Mouse (Mus musculus) left cerebral cortex, adult 11 months (tissue): Measurements from ENCODE around the gene Mboat7.
A peak's percentile ranks its signal among the peaks of the same experiment; 100 is the strongest.

Source experiments
- DNase-seq: peaks from one replicate; pipeline ENCODE4 v3.0.0; 2022; ENCODE audit warnings: low spot score

Gene Mboat7

DNA sequence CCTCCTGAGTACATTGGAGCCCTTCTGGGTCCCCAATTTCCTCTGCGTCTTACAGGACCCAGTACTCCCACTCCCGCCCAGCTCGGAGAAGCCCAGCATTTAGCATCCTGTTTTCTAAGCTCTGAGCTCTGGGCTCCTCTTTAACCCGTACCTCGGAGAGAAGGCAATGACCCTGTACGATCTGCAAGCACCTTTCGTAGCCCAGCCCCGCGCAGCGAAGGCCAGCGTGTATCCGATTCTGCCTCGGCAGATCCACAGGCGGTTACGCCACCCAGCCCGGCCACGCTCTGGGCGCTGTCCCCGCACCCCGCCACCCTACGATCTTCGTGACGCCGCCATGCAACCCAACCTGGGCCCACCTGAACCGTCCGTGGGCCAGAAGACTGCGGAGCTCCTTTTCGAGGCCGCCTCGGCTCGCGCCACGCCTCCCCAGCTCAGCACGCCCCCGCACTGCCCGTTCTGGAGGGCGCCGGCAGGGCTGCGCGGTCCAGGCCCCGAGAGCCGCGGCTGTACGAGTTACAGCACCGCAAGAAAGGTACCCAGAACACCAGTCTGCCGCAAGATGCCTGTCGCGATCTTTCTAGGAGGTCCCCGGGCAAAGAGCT is 839 bp downstream of the Mboat7 start, which contains the start of gene Tsen34:
TSS of gene Tsen34 (plus strand) at position 482 of the 605 bp plus-strand sequence.
- no peak for DNase-seq

DNA sequence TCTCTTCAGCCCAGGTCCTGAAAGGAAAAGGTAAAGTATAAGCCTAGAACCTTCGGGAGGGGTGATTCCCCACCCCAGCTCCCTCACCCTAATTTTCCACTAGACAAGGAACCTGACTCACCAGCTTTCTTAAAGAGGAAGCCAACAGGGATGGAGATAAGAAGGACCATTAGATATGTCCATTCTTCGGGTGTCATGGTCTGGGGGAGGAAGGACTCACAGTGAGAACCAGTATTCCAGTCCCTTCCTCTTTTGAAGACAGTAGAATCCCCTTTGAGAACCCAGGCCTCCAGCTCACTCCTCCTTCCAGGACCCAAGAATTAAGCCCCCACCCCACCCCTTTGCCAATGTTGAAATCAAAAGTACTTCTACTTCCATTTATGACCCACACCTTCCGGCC is 1.4 kb downstream of the Mboat7 start:
- DNase-seq: no peak

DNA sequence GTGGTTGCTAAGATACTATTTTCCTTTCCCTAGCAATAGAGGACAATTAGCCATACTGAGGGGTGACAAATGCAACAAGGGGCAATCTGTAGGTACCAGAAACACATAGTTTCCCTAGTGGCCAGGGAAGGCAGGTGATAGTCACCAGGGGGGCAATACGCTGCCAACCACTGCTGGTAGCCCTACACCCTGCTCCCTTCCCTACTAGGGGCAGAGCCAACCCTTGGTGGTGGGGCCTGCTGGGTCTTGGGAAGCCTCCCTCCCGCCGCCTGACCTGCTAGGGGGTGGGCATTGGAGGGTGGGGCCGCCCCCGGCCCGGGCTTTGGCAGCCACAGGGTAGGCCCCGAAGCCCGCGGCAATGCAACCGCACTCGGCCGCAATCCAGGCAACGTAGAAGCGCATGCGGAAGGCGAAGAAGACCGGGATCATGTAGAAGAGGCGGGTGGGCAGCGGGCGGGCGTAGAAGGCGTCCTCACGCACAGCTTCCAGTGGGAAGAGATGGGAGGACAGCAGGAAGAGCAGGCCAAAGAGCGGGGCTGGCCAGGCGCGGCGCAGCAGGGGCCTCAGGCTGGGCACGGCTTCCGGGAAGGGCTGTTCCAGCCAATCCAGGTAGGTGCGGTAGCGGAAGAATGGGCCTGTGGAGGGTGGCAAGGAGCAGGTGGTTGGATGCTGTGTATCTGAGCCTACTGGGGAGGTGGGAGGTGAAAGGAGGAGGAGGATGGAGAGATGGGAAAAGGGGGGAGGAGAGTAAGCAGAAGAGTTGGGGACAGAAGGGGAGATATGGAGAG is 7.7 kb downstream of the Mboat7 start:
- DNase-seq: no peak

DNA sequence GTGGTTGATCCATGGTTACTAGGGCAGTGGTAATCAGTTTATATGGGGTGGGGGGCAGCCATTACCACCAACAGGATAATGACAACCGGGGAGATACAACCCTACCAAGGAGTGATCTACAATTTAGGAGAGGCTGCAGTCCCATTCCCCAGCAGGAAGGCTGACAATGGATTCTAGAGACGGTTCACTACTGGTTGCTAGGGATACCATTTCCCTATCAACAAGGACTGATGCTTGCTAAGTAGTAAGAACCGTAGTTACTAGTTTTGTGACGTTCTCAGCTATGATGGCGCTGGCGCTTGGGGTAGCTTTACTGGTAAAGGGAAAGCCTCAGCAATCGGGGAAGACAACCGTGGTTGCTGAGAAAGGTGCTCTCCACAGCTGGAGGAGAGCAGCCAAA is 8.6 kb downstream of the Mboat7 start:
- DNase-seq: no peak

DNA sequence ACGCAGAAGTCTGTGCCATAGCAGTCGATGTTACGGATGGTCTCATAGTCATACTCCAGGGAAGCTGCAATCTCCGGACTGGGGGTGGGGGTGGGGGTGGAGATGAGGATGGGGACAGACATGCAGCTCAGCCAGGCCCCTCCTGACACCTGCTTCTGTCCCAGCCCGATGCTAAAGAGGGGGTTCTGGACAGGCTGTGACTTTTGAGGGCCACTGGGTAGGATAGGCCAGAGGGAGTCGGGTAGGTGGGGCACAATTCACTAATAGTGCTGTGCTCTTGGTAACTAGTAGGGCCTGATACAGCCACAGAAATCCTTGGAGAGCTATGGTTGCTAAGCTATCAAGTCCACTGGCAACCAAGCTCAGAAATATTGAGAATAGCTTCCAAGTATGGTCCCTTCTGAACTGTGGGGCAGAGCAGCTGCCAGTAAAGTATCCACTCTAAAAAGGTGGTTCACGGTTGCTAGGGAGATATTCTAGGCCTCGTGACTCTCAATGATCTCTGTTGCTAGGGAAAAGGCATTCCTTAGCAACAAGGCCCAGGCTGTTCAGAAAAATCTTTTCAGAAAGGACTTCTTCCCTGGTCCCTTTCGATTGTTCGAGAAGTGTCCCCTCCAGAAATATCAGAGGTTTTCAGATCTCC is 9.3 kb downstream of the Mboat7 start:
- DNase-seq: no peak

DNA sequence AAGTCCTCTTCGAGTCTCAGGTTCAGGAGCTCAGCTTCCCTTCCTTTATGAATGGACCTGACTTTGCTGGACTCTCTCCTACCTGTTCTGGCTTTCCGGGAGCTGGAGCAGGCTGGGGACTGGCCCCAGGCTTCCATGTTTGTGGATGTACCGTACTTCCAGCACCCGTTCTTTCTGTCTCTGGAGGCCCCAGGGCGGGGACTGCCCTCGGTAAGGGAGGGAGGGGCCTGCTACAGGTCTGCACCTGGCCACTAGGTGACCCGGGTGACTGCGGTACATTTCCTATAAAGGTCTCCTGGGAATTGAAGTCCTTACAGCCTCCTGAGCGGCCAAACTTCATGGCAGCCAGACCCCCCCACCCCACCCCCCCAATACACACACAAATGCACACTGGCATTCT is 16.0 kb downstream of the Mboat7 start, which contains the start of gene Tmc4:
TSS of gene Tmc4 (minus strand) at position 212 of the 400 bp plus-strand sequence.
- no peak for DNase-seq

DNA sequence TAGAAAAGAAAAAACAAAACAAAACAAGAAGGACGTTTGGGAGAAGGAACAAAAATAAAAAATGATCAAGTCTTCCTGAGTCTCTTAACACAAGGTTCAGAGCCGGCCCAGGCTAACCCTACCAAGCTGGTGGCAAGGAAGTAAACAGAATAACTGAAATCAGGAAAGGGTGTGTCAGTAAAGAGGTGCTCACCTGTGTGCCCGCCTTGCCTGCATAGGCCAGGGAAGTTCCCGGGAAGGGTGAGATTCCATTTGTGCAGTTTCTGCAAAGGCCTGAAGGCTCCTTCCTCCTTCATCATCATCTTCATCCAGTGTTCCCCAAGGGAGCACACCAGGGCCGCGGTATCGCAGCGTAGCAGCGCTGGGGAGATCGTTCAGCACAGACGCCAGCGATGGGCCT is 17.0 kb downstream of the Mboat7 start:
- no peak for DNase-seq

DNA sequence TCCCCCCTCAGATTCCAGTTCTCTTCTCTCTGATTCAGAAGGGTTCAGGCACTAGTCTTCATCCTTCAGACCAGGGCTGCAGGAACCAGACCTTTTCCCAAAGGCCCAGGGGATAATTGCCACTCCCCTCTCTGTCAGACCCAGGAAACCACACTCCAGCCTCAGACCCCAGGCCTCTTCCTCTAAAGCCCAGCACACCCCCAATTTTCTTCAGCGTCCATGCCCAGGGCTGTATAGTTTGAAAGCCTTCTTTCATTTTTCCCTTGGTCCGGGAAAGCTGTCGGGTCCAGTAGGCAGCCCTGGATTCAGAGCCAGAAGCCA is 18.1 kb downstream of the Mboat7 start:
- no peak for DNase-seq

DNA sequence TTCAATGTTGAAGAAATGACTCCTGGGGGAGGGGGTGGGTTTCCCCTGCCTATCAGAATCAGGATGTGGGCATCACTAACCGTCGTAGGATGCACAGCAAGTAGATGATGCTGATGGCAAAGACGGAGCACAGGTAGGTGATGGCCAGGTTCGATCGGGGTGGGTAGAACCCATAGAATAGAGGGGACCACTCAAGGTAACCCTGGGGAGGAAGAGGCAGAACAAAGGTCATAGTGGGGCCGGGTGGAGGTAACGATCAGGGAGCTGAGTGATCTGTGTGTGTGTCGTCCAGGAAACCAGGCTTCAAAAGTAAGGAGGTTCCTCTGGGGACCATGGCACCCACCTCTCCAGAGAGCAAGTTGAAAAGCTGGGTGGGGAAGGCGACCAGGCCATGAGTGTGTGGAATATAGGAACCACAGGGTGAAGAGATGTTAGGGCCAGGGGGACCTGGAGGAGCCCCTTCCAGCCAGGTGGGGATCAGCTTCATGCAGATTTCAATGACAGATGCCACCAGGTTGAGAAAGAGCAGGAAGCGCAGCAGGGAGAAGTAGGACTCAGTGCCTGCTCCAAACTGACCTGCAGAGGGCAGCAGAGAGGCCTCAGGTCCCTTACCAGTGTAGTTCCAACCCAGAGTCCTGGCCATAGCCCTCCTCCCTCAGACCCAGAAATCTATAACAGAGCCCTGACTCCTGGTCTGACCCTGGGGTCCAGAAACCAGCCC is 18.7 kb downstream of the Mboat7 start:
- peak; percentile 56 for DNase-seq

DNA sequence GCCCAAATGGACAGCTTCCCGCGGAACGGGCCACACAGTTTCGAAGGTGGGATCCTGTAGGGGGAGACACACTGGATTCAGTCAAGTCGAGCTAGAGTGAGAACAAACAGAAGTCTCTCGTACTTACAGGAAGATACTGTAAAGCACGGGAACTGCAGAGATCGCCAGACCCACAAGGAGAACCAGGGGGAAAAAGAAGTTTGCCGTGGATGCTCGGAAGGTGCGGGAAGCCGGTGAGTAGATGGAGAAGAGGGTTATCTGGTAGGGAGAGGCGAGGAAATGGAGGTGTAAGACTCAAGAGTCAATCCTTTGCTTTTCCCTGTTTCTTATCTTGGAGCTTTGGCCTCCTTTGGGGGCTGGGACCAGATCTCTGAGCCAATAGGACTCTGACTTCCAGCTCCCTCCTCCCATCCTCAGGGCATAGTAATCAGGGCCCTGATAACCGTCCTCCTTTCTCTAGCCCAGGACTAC is 26.4 kb downstream of the Mboat7 start:
- DNase-seq: no peak

DNA sequence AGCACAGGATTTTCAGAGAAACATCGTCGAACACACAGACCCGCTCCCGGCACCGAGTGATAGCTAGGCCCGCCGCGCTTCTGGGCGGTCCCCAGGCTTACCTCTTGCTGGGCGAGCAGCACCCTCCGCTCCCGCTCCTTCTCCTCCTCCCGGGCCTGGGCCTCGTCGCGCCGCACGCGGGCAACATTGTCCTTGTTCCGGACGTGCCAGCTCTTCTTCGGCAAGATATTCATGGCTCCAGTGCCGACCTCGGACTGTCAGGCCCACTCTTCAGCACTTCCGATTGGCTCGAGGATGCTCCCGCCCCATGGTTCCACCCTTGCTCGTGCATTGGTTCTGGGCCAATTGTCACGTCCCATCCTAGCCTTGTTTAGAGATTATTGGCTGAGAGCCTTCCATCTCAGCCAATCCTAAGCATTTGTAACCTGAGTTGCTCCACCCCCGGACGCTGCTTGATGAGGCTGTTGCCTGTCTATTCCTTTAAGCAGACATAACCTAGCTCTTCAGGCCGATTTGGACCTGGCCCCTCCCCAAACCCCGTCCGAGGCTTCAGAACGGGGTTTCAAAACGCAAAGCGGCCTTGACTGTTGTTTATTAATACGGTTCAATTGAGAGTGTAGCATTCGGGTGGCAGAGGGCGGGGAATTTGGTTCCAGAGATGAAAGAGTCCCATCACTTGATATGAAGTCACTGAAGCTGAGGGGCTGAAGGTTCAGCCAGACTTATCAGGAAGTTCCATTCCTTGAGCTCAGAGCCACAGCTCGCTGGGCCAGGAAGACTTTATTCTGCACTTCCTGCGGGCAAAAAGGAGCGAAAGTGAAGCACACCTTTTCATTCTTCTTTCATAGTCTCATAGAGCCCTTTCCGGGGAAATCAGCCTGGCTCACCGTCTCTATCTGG is 27.9 kb downstream of the Mboat7 start, which contains the start of gene Leng1:
TSS of gene Leng1 (minus strand) at position 626 of the 900 bp plus-strand sequence.
- DNase-seq: peak; percentile 94

DNA sequence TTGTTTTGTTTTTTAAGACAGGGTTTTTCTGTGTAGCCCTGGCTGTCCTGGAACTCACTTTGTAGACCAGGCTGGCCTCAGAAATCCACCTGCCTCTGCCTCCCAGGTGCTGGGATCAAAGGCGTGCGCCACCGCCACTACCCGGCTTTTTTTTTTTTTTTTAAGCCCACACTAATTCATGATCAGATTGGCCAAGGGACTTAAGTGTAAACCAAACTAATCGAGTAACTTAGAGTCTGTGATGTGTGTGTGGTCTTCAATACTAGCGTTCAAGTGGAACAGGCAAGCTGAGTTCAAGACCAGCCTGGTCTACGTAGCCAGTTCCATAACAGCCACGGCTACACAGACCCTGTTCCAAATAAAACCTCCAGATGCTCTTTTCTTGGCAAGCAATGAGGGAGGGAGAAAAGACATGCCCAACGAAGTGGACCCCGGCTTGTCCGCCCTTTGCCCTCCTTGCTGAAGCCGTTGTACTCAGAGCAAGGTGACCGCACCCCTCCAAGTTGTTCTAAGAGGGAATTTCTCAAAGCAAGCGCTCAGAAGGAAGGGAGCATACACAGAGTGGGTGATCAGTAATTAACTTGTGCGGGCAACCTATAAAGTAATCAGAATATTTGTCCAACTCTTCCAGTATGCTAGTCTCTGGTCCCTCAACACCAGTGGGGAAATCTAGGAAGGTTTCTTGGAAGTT is 28.7 kb downstream of the Mboat7 start:
- DNase-seq: no peak

DNA sequence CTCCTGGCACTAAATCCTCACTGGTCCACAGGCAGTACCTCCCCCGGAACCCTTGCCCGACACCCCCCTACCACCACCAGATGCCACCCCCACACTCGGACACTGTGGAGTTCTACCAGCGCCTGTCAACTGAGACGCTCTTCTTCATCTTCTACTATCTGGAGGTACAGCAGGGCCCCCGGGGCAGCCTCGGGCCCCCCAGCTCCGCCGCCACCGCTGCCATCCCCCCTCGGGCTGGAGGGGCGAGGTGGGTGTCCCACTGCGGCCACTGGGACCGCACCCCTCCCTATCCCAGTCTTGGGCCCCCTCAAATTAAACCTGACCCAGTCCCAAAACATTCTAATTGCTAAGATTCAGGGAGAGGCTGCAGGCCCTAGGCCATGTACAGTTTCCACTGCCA is 34.7 kb downstream of the Mboat7 start:
- DNase-seq: no peak

DNA sequence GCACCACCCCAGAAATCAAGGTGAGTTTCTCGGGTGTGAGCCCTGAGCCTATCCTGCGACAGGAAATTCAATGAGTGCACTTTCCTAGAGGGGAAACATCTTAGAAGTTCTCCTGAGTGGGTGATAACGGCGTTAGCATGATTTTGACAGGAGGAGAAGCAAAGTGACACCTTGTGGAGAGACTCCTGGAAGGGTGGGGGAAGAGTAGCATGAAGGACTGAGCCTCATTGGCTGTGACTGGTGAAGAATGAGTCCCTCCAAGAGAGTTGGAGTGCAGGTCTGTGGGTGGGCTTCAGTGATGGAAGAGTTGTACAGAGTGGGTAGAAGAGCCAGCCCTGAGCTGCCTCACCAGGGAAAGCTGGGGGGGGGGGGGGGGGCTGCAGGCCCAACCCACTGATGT is 36.4 kb downstream of the Mboat7 start:
- DNase-seq: no peak

DNA sequence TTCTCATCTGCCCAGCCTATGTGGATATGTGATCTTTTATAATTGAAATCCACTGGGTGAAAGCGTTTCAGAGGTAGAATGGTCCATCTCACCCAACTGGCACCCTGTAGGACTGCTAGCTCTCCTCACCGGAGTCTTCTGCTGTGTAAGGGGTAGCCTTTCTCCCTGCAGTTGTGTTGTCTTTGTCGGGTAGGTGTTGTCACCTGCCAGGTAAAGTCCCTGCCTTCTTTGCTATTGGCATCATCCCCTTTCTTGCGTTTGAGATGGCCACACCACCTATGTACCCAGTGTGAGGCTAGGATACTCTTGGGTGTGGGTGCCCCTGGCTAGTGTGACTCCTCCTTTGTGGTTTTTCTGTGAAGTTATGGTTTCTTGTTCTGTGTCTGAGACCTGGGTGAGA is 46.7 kb downstream of the Mboat7 start:
- no peak for DNase-seq

DNA sequence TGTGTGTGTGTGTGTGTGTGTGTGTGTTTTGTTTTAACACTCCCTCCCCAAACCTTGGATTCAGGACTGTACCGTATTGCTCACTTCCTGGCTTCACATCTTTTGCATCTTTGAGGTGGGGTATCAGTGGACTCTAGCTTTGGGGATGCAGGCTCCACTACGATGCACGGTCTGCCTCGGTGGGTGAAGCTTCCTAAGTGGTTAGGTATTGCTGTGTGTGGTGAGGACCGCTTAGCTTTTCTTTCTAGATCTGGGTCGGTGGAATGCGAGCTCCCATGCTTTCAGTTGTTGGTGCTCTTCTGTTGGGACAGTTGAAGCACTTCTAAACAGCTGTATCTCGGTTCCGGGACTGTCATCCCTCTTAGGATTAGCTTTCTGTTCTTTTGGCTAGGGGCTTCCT is 47.1 kb downstream of the Mboat7 start:
- no peak for DNase-seq

DNA sequence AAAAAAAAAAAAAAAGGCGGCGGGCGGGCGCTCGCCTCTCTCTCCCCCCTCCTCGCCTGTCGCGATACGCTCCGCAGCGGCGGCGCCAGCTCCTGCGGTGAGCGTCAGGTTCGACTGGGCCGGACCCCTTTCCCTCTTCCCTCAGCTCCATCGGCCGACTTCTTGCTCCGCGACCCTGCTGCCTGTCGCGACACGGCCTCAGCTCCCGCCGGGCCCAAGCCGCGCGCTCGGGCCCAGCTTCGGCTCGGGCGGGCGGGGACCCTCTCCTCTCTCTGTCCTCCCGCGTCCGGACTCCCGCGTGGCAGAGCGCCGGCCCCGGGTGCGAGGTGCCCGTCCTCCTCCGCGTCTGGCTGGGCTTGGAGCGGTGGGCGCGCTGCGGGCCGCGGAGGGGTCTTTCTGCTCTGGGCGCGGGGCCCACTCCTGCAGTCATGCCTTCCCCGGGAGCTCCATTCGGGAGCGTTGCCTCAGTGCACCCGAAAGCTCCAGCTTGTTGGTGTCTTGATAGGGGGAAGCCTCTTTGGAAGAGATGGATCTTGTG is 47.8 kb downstream of the Mboat7 start:
- no peak for DNase-seq

DNA sequence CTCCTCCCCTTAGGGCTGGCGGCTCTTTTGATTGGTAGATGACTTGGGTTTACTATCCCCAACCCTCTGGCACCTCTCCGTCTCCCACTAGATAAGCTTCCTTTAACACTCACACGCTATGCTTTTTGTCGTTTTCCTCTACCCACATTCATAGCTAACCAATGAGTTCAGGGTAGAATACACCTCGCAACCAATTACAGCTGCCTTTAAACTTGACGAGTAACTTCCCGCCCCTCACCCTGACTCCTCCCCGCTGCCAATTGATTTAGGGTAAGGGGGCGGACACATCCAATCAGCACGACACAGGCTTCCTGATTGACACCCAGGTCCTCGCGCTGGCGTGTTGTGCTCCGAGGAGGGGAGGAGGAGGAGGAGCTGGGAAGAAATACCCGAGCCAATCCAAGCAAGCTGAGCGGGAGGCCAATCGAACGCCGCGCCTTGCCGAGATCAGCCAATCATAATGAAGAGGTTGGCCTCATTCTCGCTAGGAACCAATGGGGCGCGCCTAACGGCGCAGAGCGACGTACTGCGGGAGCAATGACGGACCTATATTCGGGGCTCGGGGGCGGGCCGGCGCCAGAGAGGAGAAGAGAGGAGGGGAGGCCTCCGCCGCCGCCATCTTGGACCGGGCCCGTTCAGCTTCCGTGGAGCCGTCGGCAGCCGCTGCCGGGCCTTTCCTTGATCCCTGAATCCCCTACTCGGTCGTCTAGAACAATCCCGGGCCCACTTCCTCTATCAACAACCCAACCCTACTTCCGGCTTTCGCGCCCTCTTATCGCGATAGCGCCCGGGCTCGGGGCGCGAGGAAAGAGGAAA is 48.4 kb downstream of the Mboat7 start, which contains the start of gene Cnot3:
TSS of gene Cnot3 (plus strand) at position 597 of the 816 bp plus-strand sequence.
- DNase-seq: peak; percentile 99

DNA sequence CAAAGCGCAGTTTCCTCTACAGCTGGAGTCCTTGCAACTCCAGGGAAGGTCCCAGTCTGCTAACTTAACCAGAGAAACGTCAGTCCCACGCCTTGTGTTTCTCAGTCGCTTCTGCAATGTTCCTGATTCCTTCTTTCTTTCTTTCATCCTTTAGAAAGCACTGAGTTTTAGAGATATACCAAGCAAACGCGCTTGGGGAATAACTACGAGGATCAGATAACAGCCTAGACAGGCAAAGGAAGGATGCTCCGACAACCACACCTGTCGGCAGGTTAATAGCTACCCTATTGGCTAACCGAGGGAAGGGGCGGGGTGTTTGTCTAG is 49.0 kb downstream of the Mboat7 start:
- DNase-seq: no peak

DNA sequence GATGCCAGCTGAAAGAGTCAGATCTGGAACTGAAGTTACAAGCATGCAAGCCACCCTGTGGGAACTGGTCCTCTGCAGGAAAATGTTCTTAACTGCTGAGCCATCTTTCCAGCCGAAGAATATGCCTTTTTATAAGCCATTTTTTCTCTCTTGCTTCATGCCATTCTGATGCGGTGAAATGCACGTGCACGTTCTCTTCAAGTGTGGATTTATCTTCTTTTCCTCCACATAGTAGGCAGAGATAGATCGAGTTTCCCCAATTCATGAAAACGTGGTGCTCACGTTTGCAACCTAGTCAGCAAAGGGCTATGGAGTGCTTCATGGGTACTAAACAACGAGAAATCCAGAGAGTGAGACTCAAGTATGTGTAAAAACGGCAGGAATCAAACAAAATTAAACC is 49.5 kb downstream of the Mboat7 start:
- DNase-seq: no peak
